Mouse (Mus musculus) ES-E14 (cell line): Measurements from ENCODE around the gene Adamts8. TPM values are rescaled to one million over a fixed set of nuclear protein-coding genes. Genes with fewer than 3 reads are reported as not detected.
A peak's percentile ranks its signal among the peaks of the same experiment; 100 is the strongest.

Experiments
- DNase-seq: peaks from one replicate; pipeline ENCODE4 v3.0.0-alpha.2; 2013; ENCODE audit warnings: low read depth, low spot score
- H3K27ac ChIP-seq: 2 replicates; pipeline ENCODE4 v1.5.1; 2012; ENCODE audit warnings: low read depth, mild to moderate bottlenecking, low read length, moderate library complexity, mixed read lengths; ENCODE audit not compliant: poor library complexity, insufficient read depth, severe bottlenecking
- H3K36me3 ChIP-seq: 2 replicates; pipeline ENCODE4 v1.6.1; 2012; ENCODE audit warnings: mild to moderate bottlenecking, low read length, moderate library complexity, mixed read lengths; ENCODE audit not compliant: control insufficient read depth, poor library complexity, insufficient read depth, severe bottlenecking
- H3K4me1 ChIP-seq, 2 experiments: fragments of 150-350 bp in 1 of 2; sonication (generic) in 1 of 2; 2 replicates each; pipeline ENCODE4 v1.6.1; 2012; ENCODE audit warnings: low read length in 2 of 2, mild to moderate bottlenecking in 1 of 2, mixed read lengths in 1 of 2; ENCODE audit not compliant: control insufficient read depth in 2 of 2, insufficient read depth in 2 of 2, poor library complexity in 1 of 2
- H3K4me3 ChIP-seq, 2 experiments: fragments of 150-350 bp in 1 of 2; sonication (generic) in 1 of 2; 2 replicates each; pipeline ENCODE4 v1.5.1; 2012; ENCODE audit warnings: low read length in 2 of 2, low read depth in 1 of 2, mild to moderate bottlenecking in 1 of 2, mixed read lengths in 1 of 2; ENCODE audit not compliant: insufficient read depth in 1 of 2, poor library complexity in 1 of 2, severe bottlenecking in 1 of 2
- H3K9ac ChIP-seq: 2 replicates; pipeline ENCODE4 v1.6.1; 2012; ENCODE audit warnings: low read depth, mild to moderate bottlenecking, low read length, mixed read lengths; ENCODE audit not compliant: poor library complexity, insufficient read depth, severe bottlenecking
- H3K9me3 ChIP-seq: fragments of 150-350 bp; sonication (generic); 2 replicates; pipeline ENCODE4 v1.6.1; 2012; ENCODE audit warnings: low read depth, mild to moderate bottlenecking, low read length; ENCODE audit not compliant: control insufficient read depth, insufficient read depth
- CHD2 ChIP-seq: IDR thresholded peaks from 2 replicates; pipeline ENCODE4 v1.6.1; 2014; ENCODE audit warnings: mild to moderate bottlenecking, low read depth, low read length, inconsistent platforms
- HCFC1 ChIP-seq: IDR thresholded peaks from 2 replicates; pipeline ENCODE4 v1.6.1; 2012; ENCODE audit warnings: low read length, inconsistent platforms, borderline replicate concordance; ENCODE audit not compliant: insufficient read depth
- MAFK ChIP-seq: IDR thresholded peaks from 2 replicates; pipeline ENCODE4 v1.6.1; 2014; ENCODE audit warnings: mild to moderate bottlenecking, low read depth, low read length, inconsistent platforms; ENCODE audit not compliant: insufficient read depth
- ZC3H11A ChIP-seq: IDR thresholded peaks from 2 replicates; pipeline ENCODE4 v1.6.1; 2012; ENCODE audit warnings: low read depth, mild to moderate bottlenecking, inconsistent platforms, low read length, borderline replicate concordance
- ZNF384 ChIP-seq: IDR thresholded peaks from 2 replicates; pipeline ENCODE4 v1.6.1; 2012; ENCODE audit warnings: low read depth, low read length, inconsistent platforms
- in situ Hi-C, 2 experiments: fragments of 600-800 bp; cut with MboI; formaldehyde crosslinking; loops; one replicate each; pipeline ENCODE4 v1.15.1; 2025; ENCODE audit warnings: low sequenced_read_pairs in 2 of 2, inconsistent platforms in 1 of 2; ENCODE audit not compliant: unreplicated experiment in 2 of 2
- total RNA-seq: library from RNA; depleted of rRNA; stranded (reverse); fragments of 300-350 nt; gene quantifications from 2 replicates; pipeline ENCODE4 v1.2.3, GENCODE M21; 2012

The Adamts8 gene
- total RNA-seq, 1 experiment = 5.4 TPM

GRCm38 (mm10) chr9:30950592-30950991, 8.2 kb downstream of the Adamts8 start:
- no peak overlapping the region for H3K9ac ChIP-seq
- TF ChIP-seq MAFK (no peak), ZC3H11A (no peak), HCFC1 (no peak), CHD2 (no peak), ZNF384 (no peak)
- no peak for DNase-seq
- no peak overlapping the region for H3K27ac ChIP-seq
- no peaks in the 10 kb centered on the region for H3K9me3 ChIP-seq
- H3K4me3 ChIP-seq = no peak overlapping the region
- in situ Hi-C loops = loop anchor here in 1 of 2 experiments (10.0 kb wide), 1 partner anchor 134 kb away; no protein-coding TSS in a partner anchor
- peaks cover 0 to 4% of the 10 kb centered on the region in 2 experiments; a peak in 1 of 4 replicates for H3K4me1 ChIP-seq
- no peaks in the 10 kb centered on the region for H3K36me3 ChIP-seq

- TF ChIP-seq ZC3H11A (no peak), ZNF384 (no peak), HCFC1 (no peak), MAFK (no peak), CHD2 (no peak)
- no peak for DNase-seq
- Histone ChIP-seq H3K27ac (no peak overlapping the region), H3K9me3 (no peaks in the 10 kb centered on the region), H3K9ac (no peak overlapping the region), H3K4me1 (peaks cover 0 to 4% of the 10 kb centered on the region in 2 experiments; a peak in 1 of 4 replicates), H3K36me3 (no peaks in the 10 kb centered on the region), H3K4me3 (no peak overlapping the region)
- in situ Hi-C loops = loop anchor here in 1 of 2 experiments (10.0 kb wide), 1 partner anchor 133 kb away; no protein-coding TSS in a partner anchor
Measured at GRCm38 (mm10) chr9:30951461-30951860, 9.1 kb downstream of the Adamts8 start.

GRCm38 (mm10) chr9:30953287-30953686, 10.9 kb downstream of the Adamts8 start:
- H3K9me3 ChIP-seq = no peaks in the 10 kb centered on the region

GRCm38 (mm10) chr9:30955246-30955645, 12.9 kb downstream of the Adamts8 start:
- DNase-seq = no peak
- no peak for TF ChIP-seq CHD2
- TF ChIP-seq MAFK = no peak
- TF ChIP-seq HCFC1 = no peak
- no peak for TF ChIP-seq ZC3H11A
- TF ChIP-seq ZNF384 = no peak
- Histone ChIP-seq H3K4me3 (no peak overlapping the region), H3K9me3 (no peaks in the 10 kb centered on the region), H3K36me3 (no peaks in the 10 kb centered on the region), H3K4me1 (peaks cover 0 to 4% of the 10 kb centered on the region in 2 experiments; a peak in 1 of 4 replicates), H3K27ac (no peak overlapping the region), H3K9ac (no peak overlapping the region)
- in situ Hi-C loops = loop anchor here in 1 of 2 experiments (10.0 kb wide), 1 partner anchor 130 kb away; no protein-coding TSS in a partner anchor

More at GRCm38 (mm10) chr9:30953287-30953686, 10.9 kb downstream of the Adamts8 start:
- Histone ChIP-seq H3K4me3 (no peak overlapping the region), H3K9ac (no peak overlapping the region), H3K4me1 (peaks cover 0 to 4% of the 10 kb centered on the region in 2 experiments; a peak in 1 of 4 replicates), H3K27ac (no peak overlapping the region), H3K36me3 (no peaks in the 10 kb centered on the region)
- TF ChIP-seq ZC3H11A (peak; percentile 32; the same call in 1 of the 2 replicates), CHD2 (no peak)
- in situ Hi-C loops = loop anchor here in 1 of 2 experiments (10.0 kb wide), 1 partner anchor 132 kb away; no protein-coding TSS in a partner anchor
- DNase-seq = no peak

- Histone ChIP-seq H3K9me3 (no peaks in the 10 kb centered on the region), H3K9ac (no peak overlapping the region), H3K4me3 (no peak overlapping the region), H3K4me1 (peaks cover 0 to 5% of the 10 kb centered on the region in 2 experiments; a peak in 3 of 4 replicates), H3K36me3 (no peaks in the 10 kb centered on the region), H3K27ac (no peak overlapping the region)
- no peak for DNase-seq
- in situ Hi-C loops = no loop called here
- no peak for TF ChIP-seq ZC3H11A
- no peak for TF ChIP-seq CHD2
- no peak for TF ChIP-seq MAFK
- no peak for TF ChIP-seq HCFC1
- TF ChIP-seq ZNF384 = no peak
Measured at GRCm38 (mm10) chr9:30963780-30964179, 21.4 kb downstream of the Adamts8 start.
